Mouse (Mus musculus) adrenal gland, postnatal 36 days (tissue): ENCODE data around the gene Sec14l2. TPM values are rescaled to one million over a fixed set of nuclear protein-coding genes. Genes with fewer than 3 reads are reported as not detected.

ENCODE experiments used
- DNase-seq, 2 experiments: peaks; one replicate each; pipeline ENCODE4 v3.0.0; 2021; ENCODE audit warnings: mixed read lengths in 1 of 2
- long read RNA-seq, 2 experiments: library from polyadenylated mRNA; stranded (forward); transcript quantifications; one replicate each; pipeline ENCODE4 v2.0.0; 2021; ENCODE audit warnings: borderline sequencing depth in 2 of 2
- total RNA-seq, 2 experiments: library from RNA; stranded (reverse); gene quantifications; 2 replicates each; pipeline ENCODE4 v1.2.3; 2021

Gene Sec14l2
- 1 to 10 TPM; 1.3 to 1.5 TPM for total RNA-seq
- long read RNA-seq, experiment 1, partial matches to known transcripts = 0 of 3 reads
- long read RNA-seq, experiment 1, other reads (novel, unspliced or antisense) = 3 of 3 reads
- long read RNA-seq, experiment 2 = 0 reads

- no peak for DNase-seq
Measured at GRCm38 (mm10) chr11:4122742-4123579, at the start of gene Sec14l2. TSS of gene Sec14l2 (minus strand) at chr11:4123415.

- DNase-seq = no peak
Measured at GRCm38 (mm10) chr11:4166467-4167090, 43.4 kb upstream of the Sec14l2 start.

GRCm38 (mm10) chr11:4164701-4165100, 41.5 kb upstream of the Sec14l2 start:
- DNase-seq = peak; percentile 35 to 58

GRCm38 (mm10) chr11:4160758-4161480, 37.7 kb upstream of the Sec14l2 start:
- DNase-seq = no peak

- DNase-seq = peak; percentile 96 to 98
Measured at GRCm38 (mm10) chr11:4159808-4160708, 36.8 kb upstream of the Sec14l2 start, which contains the start of the genes Ccdc157 and Sf3a1. TSS of gene Ccdc157 (minus strand) at chr11:4160293. TSS of gene Sf3a1 (plus strand) at chr11:4160350.

GRCm38 (mm10) chr11:4158676-4159075, 35.5 kb upstream of the Sec14l2 start:
- DNase-seq = no peak

- no peak for DNase-seq
Measured at GRCm38 (mm10) chr11:4155641-4156040, 32.4 kb upstream of the Sec14l2 start.

GRCm38 (mm10) chr11:4153694-4154093, 30.5 kb upstream of the Sec14l2 start:
- no peak for DNase-seq

GRCm38 (mm10) chr11:4149886-4150285, 26.7 kb upstream of the Sec14l2 start:
- DNase-seq = no peak

GRCm38 (mm10) chr11:4148536-4149156, 25.4 kb upstream of the Sec14l2 start:
- peak in 1 of 2 experiments; percentile 11 for DNase-seq

- DNase-seq = peak; percentile 18 to 21
Measured at GRCm38 (mm10) chr11:4148120-4148519, 24.9 kb upstream of the Sec14l2 start.

GRCm38 (mm10) chr11:4147098-4147497, 23.9 kb upstream of the Sec14l2 start:
- no peak for DNase-seq

- DNase-seq = no peak
Measured at GRCm38 (mm10) chr11:4146381-4146780, 23.2 kb upstream of the Sec14l2 start.

GRCm38 (mm10) chr11:4143281-4144062, 20.3 kb upstream of the Sec14l2 start:
- no peak for DNase-seq

- no peak for DNase-seq
Measured at GRCm38 (mm10) chr11:4142352-4142751, 19.1 kb upstream of the Sec14l2 start.

- DNase-seq = no peak
Measured at GRCm38 (mm10) chr11:4141505-4141904, 18.3 kb upstream of the Sec14l2 start.

GRCm38 (mm10) chr11:4138964-4139363, 15.7 kb upstream of the Sec14l2 start:
- no peak for DNase-seq

- peak; percentile 91 to 96 for DNase-seq
Measured at GRCm38 (mm10) chr11:4134986-4135935, 12.0 kb upstream of the Sec14l2 start, which contains the start of gene Rnf215. TSS of gene Rnf215 (plus strand) at chr11:4135202.

- no peak for DNase-seq
Measured at GRCm38 (mm10) chr11:4134400-4134799, 11.2 kb upstream of the Sec14l2 start.
